Mouse (Mus musculus) monocyte, adult 5-6 weeks (primary cell): ENCODE measurements around the gene Tmem203. TPM values are rescaled to one million over a fixed set of nuclear protein-coding genes. Genes with fewer than 3 reads are reported as not detected.

Experiments used
- ATAC-seq: fragments of 153-309, 156-312 bp; replicated peaks from 2 replicates; pipeline ENCODE4 v1.8.0; 2017; ENCODE audit warnings: mild to moderate bottlenecking; ENCODE audit not compliant: low TSS enrichment, insufficient number of reproducible peaks, severe bottlenecking, poor library complexity, low FRiP score
- total RNA-seq: library from RNA; stranded (forward); fragments of 200-1000, 200-491, 200-594 nt; gene quantifications from 3 replicates; pipeline ENCODE4 v1.2.3, GENCODE M21; 2017

The Tmem203 gene
- 12.2 to 16.8 TPM (median 15.6 TPM) in 3 replicates for total RNA-seq

DNA sequence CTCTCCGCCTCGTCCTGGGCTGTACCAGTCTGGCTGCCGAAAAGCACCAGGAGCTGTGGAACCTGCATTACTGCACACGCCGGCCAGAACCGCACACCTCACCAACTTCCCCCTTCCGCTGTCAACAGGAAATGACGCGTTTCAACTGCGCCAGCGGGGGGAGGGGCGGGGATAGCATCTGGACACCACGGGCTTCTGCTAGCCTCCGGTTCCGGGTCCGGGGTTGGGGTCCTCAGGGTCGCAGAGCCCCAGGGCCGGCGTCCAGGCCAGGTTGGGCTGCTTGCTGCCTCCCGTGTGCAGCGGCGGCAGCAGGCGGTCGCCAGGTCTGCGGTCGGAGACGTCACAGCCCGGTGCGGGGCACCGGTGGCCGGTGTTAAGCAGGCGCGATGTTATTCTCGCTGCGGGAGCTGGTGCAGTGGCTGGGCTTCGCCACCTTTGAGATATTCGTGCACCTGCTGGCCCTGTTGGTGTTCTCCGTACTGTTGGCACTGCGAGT is at the start of gene Tmem203:
Tmem203 (plus strand) TSS at position 156 of the 496 bp plus-strand sequence.
- ATAC-seq = peak; percentile 96

DNA sequence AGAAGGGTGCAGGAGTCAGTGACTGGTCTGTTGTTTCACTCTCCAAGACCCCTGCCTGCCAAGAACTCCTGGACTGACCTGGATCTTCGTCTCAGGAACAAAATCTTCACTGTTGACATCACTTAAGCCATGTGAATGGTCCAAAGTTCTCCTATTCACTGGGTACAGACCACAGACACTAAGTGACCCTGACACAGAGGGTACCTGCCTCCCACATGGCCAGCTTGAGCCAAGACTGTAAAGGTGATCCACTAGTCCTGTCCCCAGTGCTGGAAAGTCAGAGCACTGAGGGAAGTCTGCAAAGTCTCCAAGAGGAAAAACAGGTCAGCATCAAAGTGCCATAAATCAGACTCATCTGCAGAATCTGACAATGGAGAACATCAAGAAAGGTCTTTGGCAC is 47.6 kb upstream of the Tmem203 start:
- no peak for ATAC-seq

DNA sequence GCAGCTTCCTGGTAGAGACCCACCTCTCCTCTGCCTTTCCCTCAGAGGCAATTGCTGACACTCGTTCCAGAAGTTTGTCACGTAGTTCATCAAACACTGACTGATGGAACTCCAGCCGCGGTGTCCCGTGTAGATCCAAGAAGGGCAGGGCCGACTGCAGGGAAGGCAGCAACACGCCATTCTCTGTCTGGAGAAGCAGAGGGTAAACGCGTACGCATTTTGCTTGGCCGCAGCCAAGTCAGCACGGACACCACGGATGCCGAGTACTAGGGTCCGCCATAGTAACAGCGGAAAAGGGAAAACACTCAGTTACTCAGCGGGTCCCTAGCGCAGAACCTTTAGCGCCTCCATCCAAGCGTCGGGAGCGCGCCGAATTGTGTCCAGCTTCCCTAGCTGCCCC is 44.6 kb upstream of the Tmem203 start:
- peak; percentile 4; the same call in 1 of the 2 replicates for ATAC-seq

DNA sequence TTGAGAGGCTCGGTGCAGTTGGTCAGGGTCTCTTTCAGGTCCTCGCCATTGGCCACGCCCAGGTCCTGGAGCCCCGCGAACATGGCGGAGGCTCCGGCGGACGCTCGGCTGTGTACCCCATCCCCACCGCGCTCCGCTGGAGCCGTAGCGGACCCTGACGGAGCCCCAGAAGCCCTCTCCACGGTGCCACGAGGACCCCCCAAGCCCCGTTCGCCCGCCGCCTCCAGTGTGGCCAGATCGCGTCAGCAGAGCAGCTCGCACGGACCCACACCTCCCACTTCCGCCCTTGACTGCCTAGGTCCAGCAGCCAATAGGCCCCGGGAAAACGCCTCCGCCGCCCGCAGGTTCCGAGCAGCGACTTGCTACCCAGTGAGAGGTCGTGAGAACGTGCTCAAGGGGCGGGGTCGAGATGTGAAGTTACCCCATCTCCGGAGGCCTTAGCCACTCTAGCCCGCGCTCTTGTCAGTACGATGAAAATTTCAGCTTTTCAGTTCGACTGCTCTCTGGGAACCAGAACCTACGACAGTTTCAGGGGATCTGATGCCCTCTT is 44.0 kb upstream of the Tmem203 start, which contains the start of gene Nelfb:
Nelfb (minus strand) TSS at position 369 of the 550 bp plus-strand sequence.
- peak; percentile 97 for ATAC-seq

DNA sequence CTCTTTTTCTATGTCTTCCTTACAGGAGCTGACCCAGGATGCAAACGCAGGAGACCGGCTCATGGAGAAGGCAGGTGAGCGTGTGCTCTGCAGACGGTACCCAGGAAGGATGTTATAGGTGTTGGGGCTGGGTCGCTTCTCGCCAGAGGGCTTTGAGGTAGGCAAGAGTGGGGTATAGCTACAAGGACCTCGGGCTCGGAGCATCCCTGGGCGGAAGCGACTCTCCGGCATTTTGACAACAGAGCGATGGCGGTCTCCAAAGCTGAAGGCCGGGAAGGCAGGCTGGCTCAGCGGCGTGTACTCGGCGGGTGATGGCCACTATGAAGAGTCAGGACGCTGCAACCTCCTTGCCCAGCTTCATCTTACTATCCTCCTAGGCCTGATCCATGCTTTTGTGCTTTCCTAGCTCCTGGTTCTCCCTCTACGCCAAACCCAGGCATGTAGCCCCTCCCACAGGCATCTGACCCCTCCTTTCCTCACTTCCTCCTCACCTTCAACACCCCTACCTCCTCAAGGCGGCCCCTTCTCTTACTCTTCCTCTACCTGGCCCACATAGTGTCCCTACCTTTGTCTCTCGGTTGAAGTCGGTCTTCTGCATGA is 41.9 kb upstream of the Tmem203 start:
- no peak for ATAC-seq

DNA sequence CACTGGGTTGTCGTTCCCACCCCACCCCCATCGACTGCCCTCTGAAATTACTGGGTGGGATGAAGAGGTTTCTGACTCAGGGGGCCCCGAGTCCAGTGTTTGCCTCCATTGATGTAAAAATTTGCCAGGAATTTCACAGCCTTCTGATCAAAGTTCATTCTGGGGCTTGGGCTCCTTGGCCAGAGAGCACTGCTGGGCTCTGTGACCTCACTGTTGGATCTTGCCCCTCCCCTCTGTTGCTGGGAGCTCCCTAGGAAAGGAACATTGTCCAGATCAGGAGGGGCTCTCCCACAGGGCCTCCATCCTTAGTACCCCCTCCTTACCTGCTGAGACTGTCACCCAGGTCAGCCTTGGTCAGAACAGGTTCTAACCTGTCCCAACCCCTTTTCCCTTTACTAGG is 40.8 kb upstream of the Tmem203 start, which contains the start of gene Stpg3:
Stpg3 (minus strand) TSS at position 194 of the 400 bp plus-strand sequence.
- ATAC-seq = no peak

DNA sequence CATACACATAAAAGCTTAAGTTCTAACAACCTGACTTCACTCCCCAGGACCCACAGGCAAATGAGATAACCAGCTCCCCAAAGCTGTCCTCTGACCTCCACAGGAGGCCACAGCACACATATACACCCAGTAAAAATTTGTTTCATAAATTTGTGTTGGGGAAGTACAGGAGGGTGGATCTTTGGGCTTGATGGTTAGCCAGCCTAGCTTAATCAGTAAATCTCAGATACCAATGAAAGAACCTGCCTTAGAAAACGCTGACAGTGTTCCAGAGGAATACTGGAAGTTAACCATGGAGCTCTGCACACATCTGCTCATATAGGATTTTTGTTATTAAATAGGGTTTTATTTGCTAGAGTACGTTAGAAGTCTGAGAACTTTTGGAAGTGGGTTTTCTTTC is 37.6 kb upstream of the Tmem203 start:
- no peak for ATAC-seq

DNA sequence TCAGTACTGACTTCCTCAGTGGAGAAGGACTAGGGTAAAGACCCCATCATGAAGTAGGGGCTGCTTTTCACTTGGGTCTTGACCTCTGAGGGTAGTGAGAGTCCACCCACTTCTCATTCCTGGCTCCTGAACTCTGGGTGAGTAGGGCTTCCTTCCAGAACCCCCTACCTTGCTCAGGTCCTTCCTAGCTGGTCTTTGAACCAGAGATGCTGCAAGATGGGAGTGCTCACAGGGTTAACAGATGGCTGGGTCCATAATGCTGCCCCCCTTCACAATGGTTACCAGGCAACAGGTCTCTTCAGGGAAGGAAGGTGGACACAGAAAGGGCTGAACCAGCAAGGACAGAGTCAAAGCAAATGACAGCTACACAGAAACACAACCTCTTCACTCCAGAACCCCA is 36.8 kb upstream of the Tmem203 start, which contains the start of gene Fam166a:
Fam166a (plus strand) TSS at position 301 of the 400 bp plus-strand sequence.
- no peak for ATAC-seq

DNA sequence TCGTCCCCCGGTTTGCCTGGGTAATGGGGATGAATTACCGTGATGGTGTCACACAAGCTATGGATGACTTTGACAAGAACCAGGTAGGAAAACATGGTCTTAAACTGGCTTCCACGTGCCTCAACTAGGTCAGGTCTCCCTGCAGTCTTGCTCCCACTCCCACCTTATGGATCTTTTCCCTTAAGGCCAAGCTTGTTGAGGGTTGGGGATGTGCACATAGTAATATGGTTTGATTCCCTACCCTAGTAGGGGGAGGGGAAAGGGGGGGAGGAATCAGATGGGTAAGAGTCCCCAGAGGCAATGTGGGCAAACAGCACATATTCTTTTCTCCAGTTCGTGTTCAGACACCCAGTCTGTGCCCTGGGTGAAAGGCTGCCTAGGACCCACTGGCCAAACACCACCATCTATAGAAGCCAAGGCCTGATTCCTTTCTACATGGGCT is 33.9 kb upstream of the Tmem203 start:
- ATAC-seq = no peak

DNA sequence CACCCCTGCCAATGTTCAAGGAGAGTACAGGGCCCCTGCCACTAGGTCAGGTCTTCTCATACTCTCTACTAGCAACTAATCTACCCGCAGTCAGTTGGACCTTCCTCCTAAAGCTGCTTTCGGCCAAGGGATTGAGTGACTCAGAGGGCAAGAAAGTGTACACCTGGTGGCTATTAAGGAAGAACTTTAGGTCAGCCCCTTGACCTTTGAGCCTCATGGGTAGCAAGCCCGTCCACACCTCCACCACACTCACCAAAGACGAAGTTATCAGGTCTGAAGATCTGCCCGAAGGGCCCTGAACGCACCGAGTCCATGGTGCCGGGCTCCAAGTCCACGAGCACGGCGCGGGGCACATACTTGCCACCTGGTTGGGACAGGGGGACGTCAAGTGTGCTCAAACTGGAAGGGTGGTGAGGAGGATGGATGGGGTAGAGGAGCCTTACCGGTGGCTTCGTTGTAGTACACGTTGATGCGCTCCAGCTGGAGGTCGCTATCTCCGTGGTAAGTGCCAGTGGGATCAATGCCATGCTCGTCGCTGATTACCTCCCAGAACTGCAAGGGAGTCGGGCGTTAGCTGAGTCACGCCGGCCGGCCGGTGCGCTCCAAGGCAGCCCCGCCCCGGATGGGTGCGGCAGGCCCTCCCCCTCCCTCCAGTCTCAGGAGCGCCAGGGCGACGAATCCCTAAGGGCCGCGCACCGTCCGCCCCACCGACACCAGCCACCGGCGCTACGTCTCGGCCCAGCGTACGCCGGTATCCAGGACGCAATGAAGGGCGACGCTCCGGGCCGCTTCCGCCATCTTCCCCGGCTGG is 31.4 kb upstream of the Tmem203 start:
- ATAC-seq = peak; percentile 1; the same call in 1 of the 2 replicates

DNA sequence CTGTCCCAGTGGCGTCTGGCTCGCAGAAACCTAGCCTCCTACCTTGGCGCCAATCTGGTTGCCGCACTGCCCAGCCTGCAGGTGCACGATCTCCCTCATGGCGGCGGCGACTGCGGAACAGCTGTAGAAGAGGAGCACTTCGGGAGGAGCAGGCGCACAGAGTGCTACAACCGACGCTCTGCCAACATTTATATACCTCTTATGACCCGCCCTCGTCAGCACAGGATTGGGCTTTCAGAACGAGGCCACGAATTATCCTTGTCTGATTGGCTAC is 30.8 kb upstream of the Tmem203 start, which contains the start of gene Tubb4b:
Tubb4b (minus strand) TSS at position 211 of the 274 bp plus-strand sequence.
- ATAC-seq = no peak

DNA sequence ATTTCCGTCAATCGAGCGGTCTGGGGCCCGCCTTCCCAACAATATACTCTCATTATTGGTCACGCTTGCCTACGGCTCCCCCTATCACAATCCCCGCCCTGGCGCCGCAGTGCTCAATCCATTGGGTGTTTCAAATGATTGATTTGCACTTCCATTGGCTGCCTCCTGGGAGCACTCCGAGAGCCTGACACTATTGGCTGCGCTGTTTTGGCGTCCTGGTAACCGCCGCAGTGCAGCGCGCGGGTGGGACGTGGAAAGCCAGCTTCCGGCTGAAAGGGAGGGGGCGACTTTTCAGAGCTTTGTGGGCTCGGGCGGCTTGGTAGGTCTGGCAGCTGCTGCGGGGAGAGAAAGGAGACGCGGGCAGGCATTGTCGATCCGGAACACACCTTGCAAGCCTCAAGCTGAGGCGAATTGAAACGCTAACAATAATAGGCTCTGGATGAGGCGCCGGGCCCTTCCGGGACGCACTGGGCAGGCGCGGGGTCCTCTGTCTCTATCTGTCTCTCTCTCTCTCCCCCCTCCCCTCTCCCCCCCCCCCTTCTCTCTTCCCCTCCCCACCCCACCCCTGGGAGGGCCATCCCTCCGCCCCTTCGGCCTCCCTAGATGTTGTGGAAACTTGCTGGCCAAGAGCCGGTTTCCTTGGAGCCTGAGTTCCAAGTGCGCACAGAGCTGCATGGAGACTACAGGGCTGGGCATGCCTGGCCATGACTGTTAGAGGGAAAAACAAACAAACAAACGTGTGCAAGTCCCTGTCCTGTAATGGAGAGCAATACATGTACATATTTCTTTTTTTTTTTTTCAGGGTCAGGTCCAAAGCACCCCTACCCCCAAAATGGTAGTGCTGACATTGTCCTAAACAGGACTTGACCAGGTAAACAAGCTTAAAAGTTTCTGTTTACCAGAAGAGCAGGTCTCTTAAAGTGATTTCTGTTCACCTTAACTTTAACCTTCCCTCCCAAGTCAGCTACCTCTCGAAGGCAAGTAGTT is 30.2 kb upstream of the Tmem203 start:
- ATAC-seq = peak; percentile 88

DNA sequence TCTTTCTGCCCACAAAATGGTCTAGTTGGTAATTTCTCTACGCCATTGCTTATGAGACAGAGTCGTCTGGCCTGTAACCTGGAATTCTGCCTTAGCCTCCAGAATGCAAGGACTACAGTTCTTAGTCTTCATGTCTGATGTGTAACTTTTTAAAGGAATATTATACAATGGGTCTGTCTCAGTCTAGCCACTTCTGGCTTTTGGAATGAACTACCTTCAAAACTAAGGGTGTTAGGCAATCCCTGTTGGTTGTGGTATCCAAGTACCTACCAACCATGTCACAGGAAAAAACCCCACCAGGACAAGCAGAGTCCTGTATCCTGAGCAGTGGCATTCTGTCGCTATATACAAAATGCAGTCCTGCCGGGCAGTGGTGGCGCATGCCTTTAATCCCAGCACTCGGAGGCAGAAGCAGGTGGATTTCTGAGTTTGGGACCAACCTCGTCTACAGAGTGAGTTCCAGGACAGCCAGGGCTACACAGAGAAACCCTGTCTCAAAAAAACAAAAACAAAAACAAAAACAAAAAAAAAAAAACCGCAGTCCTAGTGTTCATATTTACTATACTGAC is 29.3 kb upstream of the Tmem203 start:
- ATAC-seq = no peak

DNA sequence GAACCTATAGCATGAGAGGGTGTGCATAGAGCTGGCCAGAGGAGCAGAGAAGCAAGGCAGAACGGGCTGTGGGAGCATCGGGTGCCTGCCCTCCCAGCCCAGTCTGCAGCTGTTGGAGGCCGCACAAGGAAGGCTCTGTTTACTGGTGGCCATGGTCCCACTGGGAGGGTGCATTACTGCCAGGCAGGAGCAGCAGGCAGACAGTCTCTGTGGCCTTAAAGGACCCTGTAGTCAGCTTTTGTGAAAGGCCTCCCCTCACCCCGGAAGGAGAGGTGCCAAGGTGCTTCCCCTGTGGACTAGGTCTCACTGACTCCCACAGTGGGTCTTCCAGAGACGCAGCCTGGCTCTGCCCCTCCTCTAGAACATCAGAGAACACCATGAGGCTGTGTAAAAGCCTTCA is 28.4 kb upstream of the Tmem203 start:
- no peak for ATAC-seq

DNA sequence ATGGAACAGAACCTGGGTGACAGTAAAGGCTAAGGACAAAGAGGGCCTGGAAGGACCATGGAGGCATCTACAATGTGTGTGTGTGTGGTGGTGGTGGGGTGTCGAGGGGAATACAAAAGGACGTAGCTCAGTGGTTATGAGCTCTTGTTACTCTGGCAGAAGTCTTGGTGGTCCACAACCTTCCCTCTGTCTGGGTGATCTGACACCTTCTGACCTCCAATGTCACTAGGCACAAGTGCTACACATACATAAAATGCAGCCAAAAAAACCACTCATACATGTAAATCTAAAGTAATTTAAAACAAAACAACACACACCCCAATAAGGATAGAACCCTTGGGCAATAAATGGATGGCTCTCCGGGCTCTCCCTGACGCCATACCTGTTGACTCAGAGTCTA is 27.8 kb upstream of the Tmem203 start:
- no peak for ATAC-seq

DNA sequence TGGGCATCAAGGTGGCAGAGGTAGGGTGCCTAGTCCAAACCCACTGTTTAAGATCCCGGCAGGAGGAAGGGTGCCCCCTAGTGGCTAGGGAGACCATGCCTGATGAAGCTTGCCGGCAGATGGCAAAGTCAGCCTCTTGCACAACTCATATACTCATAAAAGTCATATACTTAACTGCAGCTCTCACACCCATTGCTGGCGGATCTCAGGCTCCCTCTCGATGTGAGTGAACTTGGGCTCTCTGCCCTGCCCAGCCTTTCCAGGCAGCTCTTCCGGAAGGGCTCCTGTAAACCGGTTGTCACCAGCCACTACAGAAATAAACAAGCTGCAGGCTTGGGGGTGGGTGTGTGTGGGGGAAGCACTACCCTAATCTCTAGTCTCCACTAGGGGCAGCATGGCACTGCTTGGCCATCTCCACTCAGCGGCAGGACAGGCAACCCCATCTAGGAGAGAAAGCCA is 26.8 kb upstream of the Tmem203 start:
- peak; percentile 50 for ATAC-seq

DNA sequence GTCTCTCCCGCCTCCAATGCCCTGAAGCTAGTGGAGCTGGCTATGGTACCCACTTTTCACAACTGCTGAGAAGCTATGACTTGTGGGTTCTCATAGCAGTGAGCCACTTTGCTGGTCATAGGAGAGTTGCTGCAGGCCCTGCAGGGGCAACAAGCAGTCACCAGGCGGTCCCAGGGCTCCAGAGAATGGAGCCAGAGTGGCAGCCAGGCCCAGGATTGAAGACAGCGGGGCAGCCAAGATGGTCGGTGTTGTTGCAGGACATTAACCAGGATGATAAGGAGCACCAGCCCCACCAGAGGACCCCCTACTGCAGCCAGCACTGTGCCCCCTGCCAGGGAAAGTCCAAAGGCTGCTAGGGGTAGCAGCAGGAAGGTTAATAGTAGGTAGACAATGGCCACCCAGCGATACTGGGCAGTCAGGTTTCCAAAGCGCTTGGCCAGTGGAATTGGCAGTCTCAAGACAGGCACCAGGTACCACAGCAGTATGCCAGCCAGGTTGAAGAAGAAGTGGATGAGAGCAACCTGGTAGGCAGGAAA is 26.2 kb upstream of the Tmem203 start:
- ATAC-seq = no peak

DNA sequence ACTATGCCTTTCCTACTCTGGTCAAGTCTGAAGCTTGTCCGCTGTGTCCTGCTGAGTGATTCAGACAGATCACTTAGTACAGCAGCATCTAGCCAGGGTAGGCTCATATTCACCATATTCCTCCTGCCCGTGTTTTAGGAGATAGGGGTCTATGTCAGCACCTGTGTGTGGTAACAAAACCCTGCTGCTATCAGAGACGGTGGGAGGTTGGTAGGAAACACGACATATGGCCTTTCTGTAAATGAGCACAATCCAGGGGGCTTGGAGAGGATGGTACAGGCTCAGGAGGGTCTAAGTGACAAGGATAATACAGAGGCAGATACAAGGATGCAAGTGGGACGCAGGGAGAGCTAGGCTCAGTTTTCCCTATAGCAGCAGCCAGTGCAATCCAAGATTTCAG is 25.7 kb upstream of the Tmem203 start:
- no peak for ATAC-seq
